Mouse (Mus musculus): ENCODE measurements around the gene Naaa.

Gene Naaa

DNA sequence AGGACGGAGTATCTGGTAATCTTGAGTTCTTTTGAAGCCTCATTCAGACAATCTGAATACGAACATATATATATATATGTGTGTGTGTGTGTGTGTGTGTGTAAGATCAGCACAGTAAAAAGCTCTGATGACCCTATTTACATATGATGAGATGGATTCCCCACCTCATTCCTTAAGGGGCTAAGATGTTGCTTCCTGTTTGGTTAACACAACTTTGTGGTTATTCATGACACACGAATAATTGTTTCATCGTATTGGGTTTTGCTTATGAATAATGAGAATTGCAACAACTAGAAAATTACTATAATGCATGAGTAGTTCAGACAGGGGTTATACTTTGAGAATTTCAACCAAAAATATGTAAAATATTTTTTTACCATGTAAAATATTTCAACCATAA, 62.7 kb downstream of the Naaa start, which contains the start of gene U90926:
Gene U90926, minus strand, starts transcription at position 101 of the 400 bp plus-strand sequence.
- DNase-seq (ENCODE audit: low spot score in 2 of 2) = no peak

GRCm38 (mm10) chr5:92212231-92212630, 65.7 kb downstream of the Naaa start:
- DNase-seq (ENCODE audit: low spot score in 2 of 2) = no peak

GRCm38 (mm10) chr5:92210205-92210604, 67.8 kb downstream of the Naaa start:
- no peak for DNase-seq (ENCODE audit: low spot score in 2 of 2)

All from spleen, postnatal 36 days (tissue).